Mouse (Mus musculus) bone marrow, adult 2 months (tissue): ENCODE data around the gene Olfr455.

Experiments used
- CTCF ChIP-seq: fragments of 200-500 bp; IDR thresholded peaks from 2 replicates; pipeline ENCODE4 v1.5.1; 2011; ENCODE audit warnings: low read length, control low read depth; ENCODE audit not compliant: control insufficient read depth, insufficient read depth
- POLR2A ChIP-seq: fragments of 200-500 bp; IDR thresholded peaks from 2 replicates; pipeline ENCODE4 v1.6.1; 2011; ENCODE audit warnings: low read depth, mild to moderate bottlenecking, control low read depth, low read length, borderline replicate concordance; ENCODE audit not compliant: control insufficient read depth

DNA sequence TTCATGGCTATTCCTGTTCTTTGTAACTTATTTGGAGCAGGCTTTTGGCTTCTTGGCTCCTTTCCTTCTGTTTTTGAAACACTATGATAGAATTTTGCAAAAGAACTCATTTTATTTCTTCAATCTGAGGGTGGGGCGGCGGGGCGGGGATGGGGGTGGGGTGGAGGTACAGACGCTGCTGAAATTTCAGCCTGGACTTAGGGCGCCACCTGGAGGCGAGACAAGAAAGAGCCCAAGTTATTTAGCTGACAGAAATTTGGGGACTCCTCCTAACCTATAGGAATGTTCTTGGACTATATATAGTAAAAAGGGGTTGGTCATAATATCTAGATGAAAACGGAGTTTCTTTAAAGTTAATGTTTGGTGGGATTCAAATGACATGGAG lies 36.1 kb upstream of the Olfr455 start:
- TF ChIP-seq POLR2A (no peak), CTCF (peak; percentile 60)
